Mouse (Mus musculus) G1E (cell line): Measurements from ENCODE around the gene Hyal2. TPM values are rescaled to one million over a fixed set of nuclear protein-coding genes. Genes with fewer than 3 reads are reported as not detected.
A peak's percentile ranks its signal among the peaks of the same experiment; 100 is the strongest.

Experiments
- ATAC-seq: 2 replicates; pipeline ENCODE4 v1.8.0; 2016; ENCODE audit warnings: mild to moderate bottlenecking; ENCODE audit not compliant: insufficient number of reproducible peaks, poor library complexity, low FRiP score, severe bottlenecking; ENCODE audit errors: extremely low read depth
- DNase-seq: peaks from one replicate; pipeline ENCODE4 v3.0.0; 2012; ENCODE audit warnings: low spot score
- H3K27me3 ChIP-seq: 2 replicates; pipeline ENCODE4 v1.6.1; 2012; ENCODE audit warnings: mild to moderate bottlenecking, low read length, inconsistent platforms; ENCODE audit not compliant: insufficient read depth
- H3K36me3 ChIP-seq: replicated peaks from 2 replicates; pipeline ENCODE3; 2012; ENCODE audit warnings: mild to moderate bottlenecking, inconsistent platforms
- H3K4me1 ChIP-seq: 2 replicates; pipeline ENCODE4 v1.6.1; 2012; ENCODE audit warnings: low read depth, low read length, inconsistent platforms, mixed read lengths; ENCODE audit not compliant: insufficient read depth
- H3K4me3 ChIP-seq: 2 replicates; pipeline ENCODE4 v1.5.1; 2012; ENCODE audit warnings: low read depth, mild to moderate bottlenecking, inconsistent platforms, low read length, moderate library complexity, mixed read lengths
- H3K9me3 ChIP-seq: replicated peaks from 2 replicates; pipeline ENCODE4 v1.6.1; 2012; ENCODE audit warnings: inconsistent platforms
- CTCF ChIP-seq: IDR thresholded peaks from 2 replicates; pipeline ENCODE4 v1.5.1; 2012; ENCODE audit warnings: low read depth, low read length, inconsistent platforms, mixed read lengths
- GATA1 ChIP-seq: IDR thresholded peaks from 2 replicates; pipeline ENCODE4 v1.6.1; 2012; ENCODE audit warnings: borderline replicate concordance, low read length, inconsistent platforms, mixed read lengths
- GATA2 ChIP-seq: IDR thresholded peaks from 2 replicates; pipeline ENCODE4 v1.6.1; 2012; ENCODE audit warnings: low read depth, low read length, inconsistent platforms, borderline replicate concordance
- POLR2AphosphoS5 ChIP-seq: IDR thresholded peaks from 2 replicates; pipeline ENCODE4 v1.6.1; 2012; ENCODE audit warnings: low read depth, low read length, inconsistent platforms; ENCODE audit not compliant: insufficient replicate concordance
- TAL1 ChIP-seq: conservative IDR thresholded peaks from 2 replicates; pipeline ENCODE4 v1.6.1; 2012; ENCODE audit warnings: low read depth, low read length, inconsistent platforms, mixed read lengths
- polyA plus RNA-seq: library from polyadenylated mRNA; stranded (reverse); fragments of >175 nt; gene quantifications from 2 replicates; pipeline ENCODE4 v1.2.3, GENCODE M21; 2012
- total RNA-seq, 2 experiments: library from RNA; stranded (forward) in 1 of 2; stranded (reverse) in 1 of 2; fragments of 200-1000 nt in 1 of 2; fragments of >200 nt in 1 of 2; fragmentation: Nextera tagmentation in 1 of 2; gene quantifications; 2 replicates each; pipeline ENCODE4 v1.2.3; 2014 to 2017

Gene Hyal2
- total and polyA plus RNA-seq, 3 experiments, result 5.5 to 33.9 (median 11.7) TPM

- H3K4me1 ChIP-seq, result peaks cover 48% of the 10 kb centered on the region
- H3K4me3 ChIP-seq, result no peak overlapping the region
- H3K9me3 ChIP-seq, result no peaks in the 10 kb centered on the region
- peaks cover 7% of the 10 kb centered on the region for H3K36me3 ChIP-seq
- ATAC-seq (no peak), DNase-seq (no peak)
- peaks cover 71% of the 10 kb centered on the region for H3K27me3 ChIP-seq
- TF ChIP-seq CTCF (0 out of 2 replicates have a peak, but pooled peaks have one; percentile 2), POLR2AphosphoS5 (no peak)
Observed at GRCm38 (mm10) chr9:107600745-107601144, 33.0 kb downstream of the Hyal2 start.

GRCm38 (mm10) chr9:107601275-107601674, 33.5 kb downstream of the Hyal2 start:
- H3K9me3 ChIP-seq, result no peaks in the 10 kb centered on the region
- DNase-seq (no peak), ATAC-seq (no peak)
- peaks cover 76% of the 10 kb centered on the region for H3K27me3 ChIP-seq
- H3K4me3 ChIP-seq, result no peak overlapping the region
- H3K36me3 ChIP-seq, result peaks cover 3% of the 10 kb centered on the region
- H3K4me1 ChIP-seq, result peaks cover 52% of the 10 kb centered on the region
- TF ChIP-seq POLR2AphosphoS5 (no peak), GATA1 (no peak), CTCF (no peak), GATA2 (no peak), TAL1 (no peak)

- ATAC-seq (peak; percentile 54), DNase-seq (peak; percentile 46)
- H3K9me3 ChIP-seq, result no peaks in the 10 kb centered on the region
- H3K4me3 ChIP-seq, result no peak overlapping the region; the same call in 1 of the 2 replicates
- TF ChIP-seq POLR2AphosphoS5 (no peak), CTCF (peak; percentile 95), GATA1 (no peak)
- peaks cover 56% of the 10 kb centered on the region for H3K4me1 ChIP-seq
- H3K27me3 ChIP-seq, result peaks cover 84% of the 10 kb centered on the region
- no peaks in the 10 kb centered on the region for H3K36me3 ChIP-seq
Observed at GRCm38 (mm10) chr9:107602068-107602648, 34.4 kb downstream of the Hyal2 start.

GRCm38 (mm10) chr9:107603251-107603650, 35.5 kb downstream of the Hyal2 start:
- Histone ChIP-seq H3K4me1 (peaks cover 64% of the 10 kb centered on the region), H3K4me3 (no peak overlapping the region), H3K9me3 (no peaks in the 10 kb centered on the region), H3K36me3 (no peaks in the 10 kb centered on the region), H3K27me3 (peaks cover 83% of the 10 kb centered on the region)
- TF ChIP-seq POLR2AphosphoS5, result no peak
- no peak for TF ChIP-seq CTCF
- TF ChIP-seq TAL1, result no peak
- no peak for TF ChIP-seq GATA1
- no peak for TF ChIP-seq GATA2
- DNase-seq, result no peak
- no peak for ATAC-seq

DNA sequence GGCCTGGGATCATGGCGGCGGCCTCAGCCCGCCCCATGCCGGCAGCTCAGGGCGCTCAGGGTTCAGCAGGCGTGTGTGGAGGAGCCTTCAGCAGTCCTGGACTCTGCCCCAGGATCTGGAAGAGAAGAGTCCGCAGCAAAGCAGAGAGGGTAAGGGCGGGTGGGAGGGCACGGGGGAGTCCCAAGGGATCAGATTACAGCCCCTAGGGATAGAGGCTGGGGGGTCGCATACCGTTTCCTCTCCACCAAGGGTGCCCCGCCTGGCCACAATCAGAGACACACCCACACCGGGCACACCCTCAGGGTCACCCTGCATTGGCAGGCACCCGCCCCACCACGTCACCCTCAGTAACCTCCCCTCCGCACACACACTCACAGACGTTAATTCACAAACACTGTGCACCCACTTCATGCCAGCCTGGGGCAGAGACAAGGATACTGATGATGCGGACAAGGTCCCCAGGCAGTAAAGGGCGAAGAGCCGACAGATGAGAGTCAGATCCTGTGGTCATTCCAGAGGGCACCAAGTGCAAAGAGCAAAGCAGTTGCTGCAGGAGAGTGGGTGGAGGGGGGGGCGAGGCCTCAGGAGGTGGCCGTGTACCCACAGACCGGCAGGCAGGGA, 37.4 kb downstream of the Hyal2 start:
- H3K4me1 ChIP-seq, result peaks cover 71% of the 10 kb centered on the region
- ATAC-seq (no peak), DNase-seq (no peak)

GRCm38 (mm10) chr9:107606591-107606990, 38.8 kb downstream of the Hyal2 start:
- DNase-seq (no peak), ATAC-seq (no peak)
- TF ChIP-seq TAL1, result no peak
- no peak for TF ChIP-seq GATA1
- no peak for TF ChIP-seq CTCF
- TF ChIP-seq GATA2, result no peak
- no peak for TF ChIP-seq POLR2AphosphoS5
- H3K36me3 ChIP-seq, result no peaks in the 10 kb centered on the region
- H3K9me3 ChIP-seq, result no peaks in the 10 kb centered on the region
- H3K4me1 ChIP-seq, result peaks cover 67% of the 10 kb centered on the region
- H3K27me3 ChIP-seq, result peaks cover 63% of the 10 kb centered on the region
- H3K4me3 ChIP-seq, result no peak overlapping the region; the same call in 1 of the 2 replicates

More for the DNA sequence above, 37.4 kb downstream of the Hyal2 start:
- Histone ChIP-seq H3K9me3 (no peaks in the 10 kb centered on the region), H3K4me3 (no peak overlapping the region), H3K36me3 (no peaks in the 10 kb centered on the region), H3K27me3 (peaks cover 76% of the 10 kb centered on the region)
- TF ChIP-seq CTCF (no peak), GATA2 (no peak), TAL1 (no peak), POLR2AphosphoS5 (no peak), GATA1 (no peak)
